Mouse (Mus musculus) CD4-positive naive resting alpha-beta T cell, adult 57 days (primary cell): ENCODE results near the gene Wif1. TPM values are rescaled to one million over a fixed set of nuclear protein-coding genes. Genes with fewer than 3 reads are reported as not detected.

Experiments
- total RNA-seq: library from RNA; stranded (reverse); gene quantifications from one replicate; pipeline ENCODE4 v1.2.4, GENCODE M21; 2023

Gene Wif1
- not detected for total RNA-seq

GRCm38 (mm10) chr10:121033826-121034568 is at the start of gene Wif1:
Wif1 (plus strand) TSS chr10:121033960.

Other genes with a start within 250 kb of the Wif1 start
- 0.38 TPM for gene Msrb3, start 134.9 kb upstream of the Wif1 start, total RNA-seq
- 37.2 TPM for gene Lemd3, start 54.6 kb upstream of the Wif1 start, total RNA-seq